Mouse (Mus musculus): Measurements from ENCODE around the gene Rd3.

DNA sequence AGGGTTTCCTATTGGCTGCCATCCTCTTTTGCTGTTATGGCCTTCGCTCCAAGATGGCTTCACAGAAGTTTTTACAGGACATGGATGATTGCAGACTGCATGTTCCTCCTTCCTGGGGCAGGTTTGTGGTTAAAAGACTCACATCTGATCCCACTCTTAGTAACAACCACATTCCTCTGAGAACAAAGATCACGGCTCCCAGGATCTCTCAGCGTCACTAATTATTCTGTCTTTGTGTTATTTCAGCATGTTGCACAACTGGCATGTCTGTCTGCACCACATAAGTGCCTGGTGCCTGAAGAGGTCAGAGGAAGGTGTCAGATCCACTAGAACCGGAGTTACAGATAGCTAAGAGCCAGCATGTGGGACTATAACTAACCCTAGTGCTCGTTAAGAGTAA, 7.2 kb upstream of the Rd3 start:
- no peak for TF ChIP-seq EP300 (IDR thresholded peaks at IDR 0.05; ENCODE audit: low read depth)
- no peak for TF ChIP-seq CTCF (IDR thresholded peaks at IDR 0.05; ENCODE audit: low read depth)
